Mouse (Mus musculus): ENCODE results near the gene Nubp2.

Gene Nubp2

DNA sequence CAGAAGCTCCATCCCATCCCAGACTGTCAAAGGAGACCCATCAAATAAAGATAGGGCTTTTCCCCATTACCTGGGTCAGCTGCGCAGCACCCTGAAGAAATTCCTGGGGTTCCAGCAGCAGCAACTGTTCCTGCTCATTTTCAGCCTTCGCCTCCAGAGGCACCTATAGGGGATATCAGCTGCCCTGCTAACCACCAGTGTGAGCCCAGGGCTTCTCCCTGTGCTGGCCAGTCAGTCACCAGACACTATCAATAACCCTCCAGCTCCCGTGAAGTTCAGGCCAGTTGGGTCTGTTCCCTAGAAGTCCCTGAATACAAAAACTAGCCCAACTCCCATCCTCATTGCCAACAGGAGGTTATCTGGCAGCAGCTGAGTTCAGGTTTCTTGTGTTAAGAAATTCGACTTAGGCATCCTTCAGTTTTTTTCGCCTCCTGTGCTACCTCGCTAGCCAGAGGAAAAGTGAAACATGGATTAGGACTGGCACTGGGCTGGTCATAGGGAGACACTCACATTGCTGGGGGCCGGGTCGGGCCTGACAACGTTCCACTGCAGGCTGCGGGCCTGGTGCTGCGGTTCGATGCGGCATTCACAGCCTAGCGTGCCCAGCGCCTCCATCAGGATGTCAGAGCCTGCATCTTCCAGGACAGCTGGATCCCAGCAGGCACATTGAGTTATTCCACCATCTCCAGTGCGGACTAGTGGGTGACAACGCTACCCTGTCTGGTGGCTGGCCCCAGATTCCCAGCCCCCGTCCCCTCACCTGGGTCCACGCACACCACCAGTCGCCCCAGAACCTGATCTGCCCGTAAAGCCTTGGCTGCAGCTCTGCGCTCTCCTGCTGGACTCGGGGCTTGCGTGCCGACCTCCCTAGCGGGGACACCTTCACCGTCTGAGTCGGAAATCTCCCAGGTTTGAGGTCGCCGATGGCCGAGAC lies 8.2 kb upstream of the Nubp2 start:
- DNase-seq (ENCODE audit: extremely low spot score, low spot score): no peak

DNA sequence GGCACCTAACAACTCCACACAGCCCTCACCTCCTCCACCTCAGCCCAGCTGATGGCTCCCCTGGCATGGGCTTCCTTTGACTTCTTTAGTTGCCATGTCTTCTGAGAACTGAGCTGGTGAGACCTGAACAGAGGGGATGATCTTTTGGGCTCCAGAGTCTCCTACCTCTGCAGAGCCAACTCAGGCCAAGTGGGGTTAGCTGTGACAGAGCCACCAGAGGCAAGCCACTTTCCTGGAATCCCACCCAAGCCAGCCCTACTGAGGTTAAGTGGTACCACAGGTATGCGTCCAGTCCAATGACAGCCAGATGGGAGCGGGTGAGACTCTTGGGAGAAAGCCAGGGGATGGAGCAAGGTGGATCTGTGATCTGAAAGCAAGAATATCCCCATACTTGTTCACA lies 7.1 kb upstream of the Nubp2 start:
- DNase-seq (ENCODE audit: extremely low spot score, low spot score): no peak

DNA sequence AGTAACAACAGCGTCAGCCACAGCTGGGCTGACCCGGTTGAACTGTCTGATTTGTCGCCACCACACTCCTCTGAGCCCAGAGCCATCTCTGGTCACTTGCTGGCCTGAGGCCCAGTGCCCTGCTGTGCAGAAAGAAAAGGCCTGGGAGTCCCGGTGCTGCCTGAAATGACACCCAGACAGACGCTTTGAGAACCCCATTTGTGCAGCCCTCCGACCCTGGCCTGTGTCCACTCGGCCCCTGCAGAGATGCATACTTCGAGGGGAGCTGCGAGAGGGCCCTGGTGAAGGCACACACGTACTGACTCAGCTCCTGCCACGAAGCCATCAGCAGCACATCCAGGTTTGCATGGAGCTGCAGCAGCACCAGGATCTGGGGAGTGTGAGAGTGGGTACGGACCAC lies 6.6 kb upstream of the Nubp2 start:
- DNase-seq (ENCODE audit: extremely low spot score, low spot score): no peak

DNA sequence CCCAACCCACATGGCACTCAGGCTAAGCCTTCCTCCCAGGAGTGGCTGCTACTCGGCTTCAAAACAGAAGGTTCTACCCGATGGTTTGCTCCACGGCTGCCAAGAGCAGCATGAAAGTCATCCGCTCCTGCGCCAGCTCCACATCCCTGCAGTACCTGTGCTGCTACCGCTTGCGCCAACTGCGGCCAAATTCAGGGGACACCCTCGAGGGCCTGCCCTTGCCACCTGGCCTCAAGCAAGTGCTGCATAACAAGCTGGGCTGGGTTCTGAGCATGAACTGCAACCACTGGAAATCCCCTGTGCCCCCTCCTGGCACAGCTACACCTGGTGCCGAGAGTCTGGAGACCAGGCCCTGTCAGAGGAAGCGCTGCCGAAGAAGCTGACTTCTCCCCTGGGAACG lies 5.2 kb upstream of the Nubp2 start:
- DNase-seq (ENCODE audit: extremely low spot score, low spot score): no peak

DNA sequence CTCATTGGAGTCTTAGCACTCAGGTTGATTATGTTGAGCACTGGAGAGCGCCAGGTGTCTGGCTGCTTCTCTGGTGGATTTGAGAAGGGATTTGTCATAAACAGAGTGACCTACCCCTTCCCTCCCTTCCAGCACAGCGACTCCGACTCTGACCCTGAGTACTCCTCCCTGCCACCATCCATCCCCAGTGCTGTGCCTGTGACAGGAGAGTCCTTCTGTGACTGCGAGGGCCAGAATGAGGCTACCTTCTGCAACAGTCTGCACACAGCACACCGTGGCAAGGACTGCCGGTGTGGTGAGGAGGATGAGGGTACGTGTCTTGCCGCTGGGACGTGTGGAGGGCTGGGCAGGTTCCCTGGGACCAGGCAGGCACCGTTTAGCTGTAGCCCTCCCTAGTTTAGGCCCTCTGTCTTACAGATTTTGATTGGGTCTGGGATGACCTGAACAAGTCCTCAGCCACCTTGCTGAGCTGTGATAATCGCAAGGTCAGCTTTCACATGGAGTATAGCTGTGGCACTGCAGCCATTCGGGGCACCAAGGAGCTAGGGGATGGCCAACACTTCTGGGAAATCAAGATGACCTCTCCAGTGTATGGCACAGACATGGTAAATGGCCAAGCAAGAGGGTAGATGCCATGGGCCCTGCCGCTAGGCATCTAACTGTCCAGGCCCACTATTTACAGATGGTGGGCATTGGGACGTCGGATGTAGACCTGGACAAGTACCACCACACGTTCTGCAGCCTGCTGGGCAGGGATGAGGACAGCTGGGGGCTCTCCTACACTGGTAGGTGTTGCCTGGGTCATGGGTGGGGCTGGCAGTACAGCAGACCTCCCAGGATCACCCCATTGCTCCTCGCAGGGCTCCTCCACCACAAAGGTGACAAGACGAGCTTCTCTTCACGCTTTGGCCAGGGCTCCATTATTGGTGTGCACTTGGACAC lies 4.3 kb upstream of the Nubp2 start:
- DNase-seq (ENCODE audit: extremely low spot score, low spot score): no peak

DNA sequence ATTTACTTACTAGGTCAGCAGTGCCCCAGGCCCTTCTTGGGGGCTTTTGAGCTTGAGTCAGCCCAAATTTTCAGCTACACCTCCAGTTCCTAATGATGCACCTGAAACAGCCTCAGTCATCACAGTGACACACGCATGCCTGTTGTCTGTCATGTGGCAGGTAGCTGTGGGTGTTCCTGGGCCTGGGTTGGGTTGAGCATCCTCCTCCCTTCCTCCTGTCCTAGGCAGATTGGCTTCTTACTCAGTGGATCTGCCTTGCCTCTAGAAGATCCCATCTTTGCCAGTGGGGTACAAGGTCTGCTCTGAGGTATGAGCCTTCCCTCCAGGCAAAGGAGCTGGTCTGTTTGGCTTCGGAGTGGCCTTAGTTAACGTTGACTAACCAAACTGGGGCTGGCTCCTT lies 2.7 kb upstream of the Nubp2 start:
- no peak for DNase-seq (ENCODE audit: extremely low spot score, low spot score)

DNA sequence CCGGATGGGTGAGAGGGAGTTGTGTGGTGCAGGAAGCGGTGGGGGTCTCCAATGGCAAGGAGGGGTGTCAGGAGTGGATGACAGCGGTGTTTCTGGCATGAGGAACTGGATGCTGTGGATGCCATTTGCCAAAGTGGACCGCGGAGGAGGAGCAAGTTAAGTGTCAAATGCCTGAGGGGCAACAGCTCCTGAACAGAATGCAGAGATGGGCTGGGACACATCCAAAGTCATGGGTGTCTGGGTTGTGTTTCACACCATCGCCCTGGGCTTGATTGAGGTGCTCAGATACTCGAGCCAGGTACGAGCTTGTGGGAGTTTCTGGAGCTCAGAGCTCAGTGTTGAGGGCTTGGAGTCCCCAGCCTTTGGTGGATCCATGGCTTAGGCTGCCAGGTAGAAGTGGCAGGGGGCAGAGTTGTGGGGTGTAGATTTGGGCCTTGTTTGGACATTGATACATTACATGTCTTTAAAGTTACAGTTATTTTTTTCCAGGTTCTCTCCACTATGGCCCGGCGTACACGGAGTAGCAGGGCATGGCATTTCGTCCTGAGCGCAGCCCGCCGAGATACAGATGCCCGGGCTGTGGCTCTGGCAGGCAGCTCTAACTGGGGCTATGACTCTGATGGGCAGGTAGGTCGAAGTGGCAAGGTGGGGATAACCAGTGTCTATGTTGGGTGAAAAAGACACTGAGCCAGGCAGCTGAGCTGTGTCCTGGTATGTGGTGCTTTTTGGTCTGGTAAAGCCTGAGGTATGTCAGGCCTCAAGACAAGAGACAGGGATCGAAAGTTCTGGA lies 1.3 kb upstream of the Nubp2 start:
- DNase-seq (ENCODE audit: extremely low spot score, low spot score): no peak

DNA sequence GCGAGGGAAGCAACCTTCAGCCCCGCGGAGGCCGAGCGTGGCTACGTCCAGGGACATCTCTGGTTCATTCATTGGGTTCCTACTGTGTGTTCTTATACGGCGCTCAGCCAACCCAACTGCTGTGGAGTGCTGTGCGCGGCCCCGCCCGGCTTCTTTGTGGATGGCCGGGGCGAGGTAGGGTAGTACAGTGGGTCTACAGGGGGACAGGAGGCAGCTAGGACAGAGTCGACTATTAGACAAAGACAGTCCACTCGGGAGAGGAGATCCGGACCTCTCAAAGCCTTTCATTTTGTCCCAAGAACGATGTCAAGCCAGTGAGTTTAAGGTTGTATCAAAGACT lies 753 bp upstream of the Nubp2 start:
- DNase-seq (ENCODE audit: extremely low spot score, low spot score): no peak

DNA sequence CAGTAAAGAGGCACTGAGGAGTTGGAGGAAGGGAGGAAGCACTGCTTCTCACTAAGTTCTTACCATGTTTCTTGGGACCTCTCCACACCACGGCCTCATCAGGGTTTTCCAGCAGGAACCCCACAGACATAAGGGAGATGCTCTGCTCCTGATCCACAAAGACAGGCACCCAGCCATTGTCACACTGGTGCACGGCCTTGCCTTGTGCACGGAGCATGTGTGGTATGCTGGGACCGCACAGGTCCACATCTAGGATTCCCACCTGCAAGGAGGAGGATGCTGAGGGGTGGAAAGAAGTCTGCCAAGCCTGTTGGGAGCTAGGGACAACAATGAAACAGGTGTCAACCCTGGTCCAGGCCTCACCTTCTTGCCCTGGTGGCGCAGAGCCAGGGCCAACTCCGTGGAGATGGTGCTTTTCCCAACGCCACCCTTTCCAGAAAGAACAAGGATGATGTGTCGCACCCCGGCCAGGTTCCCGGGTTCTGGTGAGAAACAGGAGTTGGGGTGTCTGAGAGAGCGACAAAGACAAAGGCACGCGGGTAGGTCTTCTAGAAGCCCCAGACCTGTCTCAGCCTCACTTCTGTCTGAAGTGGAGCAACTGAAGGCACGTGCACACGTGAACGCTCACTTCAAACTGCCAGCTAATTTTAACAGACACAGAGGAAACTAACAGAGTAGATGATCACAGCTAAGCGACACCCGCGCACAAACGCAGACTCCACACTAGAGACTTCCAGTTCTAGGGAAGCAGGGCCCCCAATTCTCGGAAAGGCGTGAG lies 604 bp downstream of the Nubp2 start:
- no peak for DNase-seq (ENCODE audit: extremely low spot score, low spot score)

DNA sequence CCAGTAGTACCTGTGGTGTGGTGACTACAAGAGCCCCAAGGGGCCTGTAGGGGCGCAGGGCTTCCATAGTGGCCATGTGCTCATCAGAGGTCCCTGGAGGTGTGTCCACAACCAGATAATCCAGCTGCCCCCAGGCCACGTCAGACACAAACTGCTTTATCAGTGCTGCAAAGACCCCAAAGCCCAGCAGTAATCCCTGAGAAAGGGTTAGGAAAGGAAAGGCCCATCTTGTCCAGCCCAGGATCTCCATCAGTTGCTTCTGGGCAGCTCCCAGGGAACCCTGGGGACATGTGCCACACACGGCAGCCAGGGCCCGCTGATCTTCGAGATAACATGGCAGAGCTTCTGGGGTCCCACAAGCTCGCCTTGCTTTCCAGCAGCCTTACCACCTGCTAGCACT lies 1.8 kb downstream of the Nubp2 start:
- DNase-seq (ENCODE audit: extremely low spot score, low spot score): no peak

DNA sequence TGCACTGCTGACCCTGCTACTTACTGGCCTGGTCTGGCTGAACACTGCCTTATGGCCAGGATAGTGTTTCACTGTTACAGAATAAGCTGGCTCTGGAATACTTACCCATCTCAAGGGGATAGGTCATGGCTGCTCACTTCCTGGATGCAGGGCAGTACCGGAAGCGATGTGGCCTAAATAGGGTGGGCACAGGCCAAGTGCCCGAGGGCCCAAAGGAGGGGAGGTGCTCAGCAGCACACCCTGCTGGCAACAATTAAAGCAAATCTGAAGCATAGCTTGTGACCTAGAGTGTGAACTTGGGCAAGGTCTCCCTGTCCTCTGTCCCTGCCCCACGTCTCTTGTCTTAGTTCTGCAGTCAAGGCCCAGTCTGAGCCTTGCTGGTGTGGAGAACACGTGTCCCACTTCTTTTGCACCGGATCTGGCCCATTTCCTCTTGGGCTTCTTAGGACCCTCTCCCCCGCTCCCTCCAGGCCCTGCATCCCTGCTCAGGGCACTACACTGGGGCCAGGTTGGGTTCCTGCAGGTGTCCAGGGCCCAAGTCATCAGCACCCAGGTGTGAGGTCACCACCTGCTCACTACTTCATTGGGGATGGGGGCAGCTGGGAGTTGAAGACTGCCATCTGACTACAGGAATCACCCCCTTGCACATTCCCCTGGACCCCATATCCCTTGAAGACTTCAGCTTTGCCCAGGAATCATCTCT lies 4.3 kb downstream of the Nubp2 start:
- DNase-seq (ENCODE audit: extremely low spot score, low spot score): no peak

DNA sequence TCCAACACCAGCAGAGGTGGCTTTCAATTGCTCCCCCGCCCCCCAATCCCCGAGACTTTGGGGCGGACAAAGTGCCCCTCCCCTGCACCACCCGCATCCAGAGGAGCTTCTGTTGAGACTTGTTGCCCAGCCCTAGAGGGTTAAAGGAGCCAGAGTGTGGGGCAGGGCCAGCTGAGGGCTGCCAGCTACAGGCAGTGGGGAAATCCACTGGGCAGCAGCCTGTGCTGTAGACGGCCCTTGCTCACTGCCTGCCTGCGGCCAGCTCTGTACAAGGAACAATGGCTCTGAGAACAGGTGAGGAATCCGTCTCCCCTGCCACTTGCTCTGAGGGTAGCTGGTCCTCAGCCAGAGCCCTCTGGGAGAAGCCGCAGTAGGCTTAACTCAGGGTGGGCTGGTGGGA lies 7.6 kb downstream of the Nubp2 start:
- DNase-seq (ENCODE audit: extremely low spot score, low spot score): no peak

DNA sequence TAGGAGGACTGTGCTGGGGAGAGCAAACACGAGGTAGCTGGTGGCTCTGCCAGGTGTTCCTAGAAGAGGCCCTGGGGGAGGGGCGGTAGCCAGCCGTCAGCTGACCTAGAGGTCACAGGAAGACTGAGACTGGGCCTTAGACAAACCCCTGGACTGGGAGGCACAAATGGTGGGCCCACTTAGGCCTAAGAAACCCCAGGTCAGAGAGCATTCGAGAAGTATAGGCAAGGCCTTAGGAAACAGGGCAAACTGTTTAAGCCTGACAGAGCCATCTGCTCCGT lies 8.1 kb downstream of the Nubp2 start:
- no peak for DNase-seq (ENCODE audit: extremely low spot score, low spot score)

DNA sequence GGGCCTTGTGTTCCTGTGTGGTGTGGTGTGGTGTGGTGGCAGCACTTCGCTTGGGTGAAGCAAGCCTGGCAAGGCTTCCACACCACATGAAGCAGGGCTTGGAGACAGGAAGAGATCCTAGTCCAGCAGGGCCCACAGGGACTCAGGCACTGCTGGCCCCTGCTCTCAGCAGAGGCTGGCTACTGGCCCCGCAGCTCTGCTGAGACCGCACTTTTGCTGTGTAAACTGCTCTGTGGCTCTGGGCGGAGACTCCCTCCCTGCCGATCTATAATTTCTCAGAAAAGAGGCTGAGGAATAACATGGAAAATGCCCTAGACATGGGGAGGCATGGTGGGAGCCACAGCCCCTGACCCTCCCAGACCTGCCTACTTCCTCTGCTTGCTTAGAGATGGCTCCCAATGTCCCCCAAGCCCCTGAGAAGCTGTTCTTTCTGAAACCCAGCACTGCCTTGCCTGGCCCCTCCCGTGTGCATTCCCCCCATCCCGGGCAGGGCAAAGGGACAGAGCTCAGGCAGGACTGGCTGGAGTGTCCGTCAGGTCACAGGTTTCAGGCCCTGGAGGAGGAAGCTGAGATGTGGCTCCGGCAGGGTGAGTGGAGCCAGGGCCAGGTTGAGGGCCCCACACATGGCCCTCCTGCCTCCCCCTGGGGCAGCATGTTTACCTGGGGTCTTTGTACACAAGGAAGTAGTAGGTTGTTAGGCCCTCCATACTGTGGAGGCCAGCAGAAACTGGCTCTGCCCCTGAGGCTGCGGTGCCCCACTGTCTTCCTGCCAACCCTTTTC lies 8.6 kb downstream of the Nubp2 start:
- no peak for DNase-seq (ENCODE audit: extremely low spot score, low spot score)

DNA sequence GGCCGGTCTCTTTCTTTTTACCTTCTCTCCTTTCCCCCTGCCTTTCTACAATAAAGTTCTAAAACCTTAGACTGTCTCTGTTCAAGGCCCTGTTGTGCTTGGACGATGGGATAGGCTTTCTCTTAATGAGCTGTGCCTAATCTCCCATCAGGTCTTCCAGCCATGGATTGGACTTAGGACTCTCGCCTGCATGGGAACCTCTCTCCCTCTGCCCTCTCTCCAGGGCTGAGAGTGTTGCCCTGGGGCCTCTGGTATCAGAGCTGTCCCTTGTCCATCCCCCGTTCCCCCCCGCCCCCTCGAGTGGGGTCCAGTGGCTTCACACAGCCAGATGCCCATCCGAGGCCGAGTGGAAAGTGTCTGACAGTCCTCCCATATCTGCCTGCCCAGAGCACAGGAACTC lies 11.2 kb downstream of the Nubp2 start:
- no peak for DNase-seq (ENCODE audit: extremely low spot score, low spot score)

DNA sequence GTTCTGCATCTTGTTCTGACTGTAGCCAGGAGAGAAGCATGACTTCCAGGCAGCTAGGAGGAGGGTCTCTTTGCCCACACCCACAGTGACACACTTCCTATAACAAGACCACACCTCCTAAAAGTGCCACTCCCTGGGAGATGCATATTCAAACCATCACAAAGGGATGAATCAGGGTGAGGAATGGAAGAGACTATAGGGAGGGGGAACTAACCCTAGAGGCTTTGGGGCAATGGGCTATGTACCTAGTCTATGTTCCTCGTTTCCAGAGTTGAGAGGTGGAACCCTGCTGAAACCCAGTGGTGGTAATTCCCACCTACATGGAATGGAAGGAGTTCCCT lies 11.8 kb downstream of the Nubp2 start:
- DNase-seq (ENCODE audit: extremely low spot score, low spot score): no peak

DNA sequence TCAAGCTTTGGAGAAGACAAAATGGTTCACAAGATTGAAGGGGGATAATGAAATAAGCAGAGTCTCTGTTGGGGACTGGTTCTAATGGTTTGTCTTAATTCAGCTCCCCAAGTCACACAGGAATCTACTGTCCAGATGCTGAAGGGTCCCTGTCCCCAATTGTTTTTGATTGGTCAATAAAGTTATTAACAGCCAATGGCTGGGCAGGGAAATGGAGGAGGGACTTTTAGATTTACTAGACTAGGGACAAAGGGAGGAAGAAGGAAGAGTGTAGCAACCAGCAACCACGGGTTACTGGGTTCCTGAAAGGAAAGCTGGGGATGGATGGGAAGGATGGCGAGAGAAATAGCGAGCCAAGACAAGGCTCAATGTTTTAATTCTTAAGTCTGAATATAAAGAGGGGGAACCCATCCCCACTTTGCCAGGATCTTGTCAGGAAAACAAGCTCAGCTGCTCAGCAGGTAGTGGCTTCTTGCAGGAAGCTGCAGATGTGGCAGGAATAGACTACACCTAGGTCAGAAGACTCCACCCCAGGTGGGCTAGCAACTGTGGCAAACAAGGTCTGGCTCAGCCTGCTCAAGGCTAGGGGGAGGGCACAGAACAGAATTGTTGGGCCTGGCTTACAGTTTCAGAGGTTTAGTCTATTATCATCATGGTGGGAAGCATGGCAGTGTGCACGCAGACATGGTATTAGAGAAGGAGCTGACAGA lies 12.3 kb downstream of the Nubp2 start:
- DNase-seq (ENCODE audit: extremely low spot score, low spot score): no peak

DNA sequence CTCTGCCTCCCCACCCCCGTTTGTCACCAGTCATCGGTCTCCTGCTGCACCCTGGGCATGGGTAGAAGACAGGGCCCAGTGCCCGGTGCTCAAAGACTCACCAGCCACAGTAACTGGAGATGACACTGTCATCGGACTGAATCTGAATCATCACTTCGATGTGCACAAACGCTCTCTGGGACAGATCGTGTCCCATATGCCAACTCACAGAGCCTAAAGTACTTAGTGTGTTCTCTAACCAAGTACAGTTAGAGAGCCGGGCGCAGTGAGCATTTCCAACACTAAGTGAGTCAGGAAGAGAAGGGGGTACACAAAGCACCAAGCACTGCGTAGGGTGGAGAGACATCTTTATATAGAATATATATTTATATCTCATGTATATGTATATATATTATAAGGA lies 18.2 kb downstream of the Nubp2 start:
- no peak for DNase-seq (ENCODE audit: extremely low spot score, low spot score)

DNA sequence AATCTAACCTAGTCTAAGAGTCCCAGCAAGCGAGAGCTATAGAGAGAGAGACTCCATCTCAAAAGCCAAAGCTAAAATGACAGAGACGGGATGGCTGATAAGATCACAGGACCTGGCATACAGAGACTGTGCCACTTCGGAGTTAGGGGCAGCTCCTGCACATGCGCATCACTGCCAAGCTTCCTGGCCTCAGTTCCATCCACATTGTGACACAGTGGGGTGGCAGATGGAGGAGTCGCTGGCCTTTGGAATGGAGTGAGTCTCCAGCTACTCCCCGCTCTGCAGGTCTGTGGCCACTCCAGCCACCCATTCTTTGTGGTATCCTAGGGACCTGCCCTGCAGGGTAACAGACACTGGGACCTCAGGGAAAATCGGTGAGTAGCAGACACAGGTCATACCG lies 20.4 kb downstream of the Nubp2 start, which contains the start of gene Igfals:
TSS of gene Igfals (plus strand) at position 222 of the 400 bp plus-strand sequence.
- DNase-seq (ENCODE audit: extremely low spot score, low spot score): no peak
